Mouse (Mus musculus) testis, adult 2 months (tissue): ENCODE data around the gene Bnipl. TPM values are rescaled to one million over a fixed set of nuclear protein-coding genes. Genes with fewer than 3 reads are reported as not detected.
"Not testable (repeated sequence)": the region's sequence is repeated elsewhere in the genome, so short reads cannot be mapped to it uniquely, and the experiment has no call there.

Experiments used
- H3K27ac ChIP-seq: fragments of 200-500 bp; 2 replicates; pipeline ENCODE4 v1.5.1; 2012; ENCODE audit warnings: low read depth, low read length; ENCODE audit not compliant: control insufficient read depth, insufficient read depth
- H3K27me3 ChIP-seq: fragments of 200-500 bp; 2 replicates; pipeline ENCODE4 v1.6.1; 2012; ENCODE audit warnings: mild to moderate bottlenecking, low read length, moderate library complexity; ENCODE audit not compliant: control insufficient read depth, insufficient read depth
- H3K36me3 ChIP-seq: fragments of 200-500 bp; 2 replicates; pipeline ENCODE4 v1.6.1; 2012; ENCODE audit warnings: mild to moderate bottlenecking, low read length; ENCODE audit not compliant: control insufficient read depth, insufficient read depth
- H3K4me1 ChIP-seq: fragments of 200-500 bp; 2 replicates; pipeline ENCODE4 v1.6.1; 2012; ENCODE audit warnings: low read length; ENCODE audit not compliant: control insufficient read depth, insufficient read depth
- H3K4me3 ChIP-seq: fragments of 200-500 bp; 2 replicates; pipeline ENCODE4 v1.5.1; 2012; ENCODE audit warnings: low read depth, mild to moderate bottlenecking, low read length, moderate library complexity, mixed read lengths; ENCODE audit not compliant: control insufficient read depth
- CTCF ChIP-seq: fragments of 200-500 bp; IDR thresholded peaks from 2 replicates; pipeline ENCODE4 v1.5.1; 2012; ENCODE audit warnings: low read depth, mild to moderate bottlenecking, inconsistent platforms, low read length, moderate library complexity; ENCODE audit not compliant: control insufficient read depth, insufficient read depth, insufficient replicate concordance
- POLR2A ChIP-seq: fragments of 200-500 bp; IDR thresholded peaks from 2 replicates; pipeline ENCODE4 v1.6.1; 2012; ENCODE audit warnings: low read depth, mild to moderate bottlenecking, inconsistent platforms, low read length, moderate library complexity; ENCODE audit not compliant: control insufficient read depth
- polyA plus RNA-seq: library from polyadenylated mRNA; depleted of rRNA; stranded (reverse); fragments of >200 nt; gene quantifications from 2 replicates; pipeline ENCODE4 v1.2.3, GENCODE M21; 2012

The Bnipl gene
- polyA plus RNA-seq, 1 experiment, result 2.0 TPM

- no peak overlapping the region for H3K27ac ChIP-seq
- TF ChIP-seq POLR2A, result no peak
- no peak for TF ChIP-seq CTCF
- H3K4me3 ChIP-seq, result peak overlapping the region; percentile 72
- H3K36me3 ChIP-seq, result no peaks in the 10 kb centered on the region
- H3K4me1 ChIP-seq, result peaks cover 6% of the 10 kb centered on the region
- no peaks in the 10 kb centered on the region for H3K27me3 ChIP-seq
Observed at GRCm38 (mm10) chr3:95227214-95227613, 23.8 kb downstream of the Bnipl start.

GRCm38 (mm10) chr3:95224295-95224694 lies 26.7 kb downstream of the Bnipl start:
- no peaks in the 10 kb centered on the region for H3K4me1 ChIP-seq
- no peak overlapping the region for H3K4me3 ChIP-seq
- no peaks in the 10 kb centered on the region for H3K36me3 ChIP-seq
- H3K27ac ChIP-seq, result no peak overlapping the region
- H3K27me3 ChIP-seq, result no peaks in the 10 kb centered on the region
- TF ChIP-seq CTCF, result no peak
- no peak for TF ChIP-seq POLR2A

GRCm38 (mm10) chr3:95223041-95223440 lies 28.0 kb downstream of the Bnipl start:
- H3K4me3 ChIP-seq, result no peak overlapping the region
- TF ChIP-seq POLR2A (no peak), CTCF (no peak)
- H3K4me1 ChIP-seq, result no peaks in the 10 kb centered on the region
- no peak overlapping the region for H3K27ac ChIP-seq
- no peaks in the 10 kb centered on the region for H3K36me3 ChIP-seq
- no peaks in the 10 kb centered on the region for H3K27me3 ChIP-seq

GRCm38 (mm10) chr3:95218466-95219137 lies 32.4 kb downstream of the Bnipl start:
- no peak for TF ChIP-seq CTCF
- no peak for TF ChIP-seq POLR2A
- Histone ChIP-seq H3K4me3 (peak overlapping the region; percentile 95; the same call in 1 of the 2 replicates), H3K27ac (no peak overlapping the region; the same call in 1 of the 2 replicates), H3K27me3 (no peaks in the 10 kb centered on the region), H3K36me3 (no peaks in the 10 kb centered on the region), H3K4me1 (no peaks in the 10 kb centered on the region; the same call in 1 of the 2 replicates)

- no peaks in the 10 kb centered on the region for H3K27me3 ChIP-seq
- H3K36me3 ChIP-seq, result no peaks in the 10 kb centered on the region
- H3K4me3 ChIP-seq, result peak within 1 kb of the TSS; percentile 95
- H3K27ac ChIP-seq, result peak within 1 kb of the TSS; percentile 94
- no peaks in the 10 kb centered on the region; the same call in 1 of the 2 replicates for H3K4me1 ChIP-seq
- TF ChIP-seq POLR2A, result peak; percentile 81; the same call in 1 of the 2 replicates
- peak; percentile 81; the same call in 1 of the 2 replicates for TF ChIP-seq CTCF
Observed at GRCm38 (mm10) chr3:95217255-95218134, 33.5 kb downstream of the Bnipl start, which contains the start of gene Gabpb2. Gene Gabpb2 (minus strand): TSS chr3:95217916.

- no peaks in the 10 kb centered on the region for H3K36me3 ChIP-seq
- TF ChIP-seq POLR2A (no peak), CTCF (no peak)
- peak overlapping the region; percentile 75 for H3K27ac ChIP-seq
- H3K4me3 ChIP-seq, result peak overlapping the region; percentile 95
- no peaks in the 10 kb centered on the region; the same call in 1 of the 2 replicates for H3K4me1 ChIP-seq
- no peaks in the 10 kb centered on the region for H3K27me3 ChIP-seq
Observed at GRCm38 (mm10) chr3:95216655-95217254, 34.2 kb downstream of the Bnipl start.

- H3K36me3 ChIP-seq, result no peaks in the 10 kb centered on the region
- TF ChIP-seq CTCF (no peak), POLR2A (no peak)
Observed at GRCm38 (mm10) chr3:95213609-95213975, 37.4 kb downstream of the Bnipl start.

GRCm38 (mm10) chr3:95212889-95213608 lies 37.9 kb downstream of the Bnipl start:
- not testable (repeated sequence) for H3K4me1 ChIP-seq, H3K27ac ChIP-seq, H3K36me3 ChIP-seq, H3K4me3 ChIP-seq, H3K27me3 ChIP-seq

More at GRCm38 (mm10) chr3:95213609-95213975, 37.4 kb downstream of the Bnipl start:
- no peaks in the 10 kb centered on the region for H3K27me3 ChIP-seq
- no peak overlapping the region for H3K4me3 ChIP-seq
- no peaks in the 10 kb centered on the region; the same call in 1 of the 2 replicates for H3K4me1 ChIP-seq
- H3K27ac ChIP-seq, result no peak overlapping the region
